Mouse (Mus musculus) testis, adult 2 months (tissue): ENCODE results near the gene 4930402F06Rik.

Source experiments
- CTCF ChIP-seq: fragments of 200-500 bp; IDR thresholded peaks from 2 replicates; pipeline ENCODE4 v1.5.1; 2012; ENCODE audit warnings: low read depth, mild to moderate bottlenecking, inconsistent platforms, low read length, moderate library complexity; ENCODE audit not compliant: control insufficient read depth, insufficient read depth, insufficient replicate concordance
- POLR2A ChIP-seq: fragments of 200-500 bp; IDR thresholded peaks from 2 replicates; pipeline ENCODE4 v1.6.1; 2012; ENCODE audit warnings: low read depth, mild to moderate bottlenecking, inconsistent platforms, low read length, moderate library complexity; ENCODE audit not compliant: control insufficient read depth

- no peak for TF ChIP-seq CTCF
- TF ChIP-seq POLR2A = no peak
These were observed 14.7 kb upstream of the 4930402F06Rik start for GRCm38 (mm10) chr2:35411640-35412190.
